Mouse (Mus musculus) spleen, adult 10 weeks (tissue): Measurements from ENCODE around the gene Phox2b. TPM values are rescaled to one million over a fixed set of nuclear protein-coding genes. Genes with fewer than 3 reads are reported as not detected.

ENCODE experiments used
- polyA plus RNA-seq: library from polyadenylated mRNA; stranded (reverse); fragments of 350-450 nt; fragmentation: Illumina TruSeq; extraction: RNeasy Lipid Tissue Mini Kit (QIAGEN cat#74804); gene quantifications from one replicate; pipeline ENCODE4 v1.2.3, GENCODE M21; 2015; ENCODE audit warnings: low replicate concordance; ENCODE audit not compliant: insufficient read depth

Phox2b gene
- not detected for polyA plus RNA-seq

GRCm38 (mm10) chr5:67098733-67099323 is at the start of gene Phox2b:
Gene Phox2b, minus strand, starts transcription at chr5:67099301.

Other genes with a start within 250 kb of the Phox2b start
- gene Tmem33, start 161.3 kb upstream of the Phox2b start, polyA plus RNA-seq: 52.6 TPM
- gene Slc30a9, start 207.7 kb upstream of the Phox2b start, polyA plus RNA-seq: 86.2 TPM